Comparison of ENCODE assay signal across 8 mouse cellular contexts in the genomic region with DNA sequence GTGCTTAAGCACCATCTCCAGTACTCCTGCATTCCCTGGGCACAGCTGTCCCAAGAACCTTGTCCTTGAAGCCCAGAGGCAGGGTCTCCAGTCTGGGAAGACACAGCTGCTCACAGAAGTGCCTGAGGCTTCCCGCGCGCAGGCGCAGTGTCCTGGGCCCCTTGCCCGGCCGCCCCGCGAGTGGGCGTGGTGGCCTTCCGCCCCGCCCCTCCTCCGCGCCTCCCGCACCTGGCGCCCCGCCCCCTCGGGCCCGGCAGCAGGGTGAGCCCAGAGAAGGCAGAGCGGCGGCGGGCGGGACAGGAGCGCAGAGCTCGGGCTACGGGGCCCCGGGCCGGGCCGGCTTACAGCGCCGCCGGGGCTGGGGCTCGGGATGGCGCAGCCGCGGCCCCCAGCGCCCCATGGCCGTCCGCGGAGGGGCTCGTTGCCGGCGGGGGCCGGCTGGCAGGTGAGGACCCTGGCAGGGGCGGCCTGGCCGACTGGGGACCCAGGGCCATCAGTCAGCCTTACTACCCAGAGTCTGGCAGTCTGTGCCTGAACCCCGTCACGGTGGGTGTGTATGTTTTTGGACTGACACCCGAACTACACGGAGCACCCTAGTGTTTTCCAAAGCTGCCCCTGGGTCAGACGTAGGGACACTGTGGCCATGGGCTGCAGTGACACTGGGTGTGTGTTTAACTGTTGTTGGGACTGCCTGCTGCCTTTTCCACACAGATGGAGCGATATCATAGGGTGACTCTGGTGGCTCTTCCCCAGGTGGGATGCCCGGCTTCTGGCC. TPM values are rescaled to one million over a fixed set of nuclear protein-coding genes. Genes with fewer than 3 reads are reported as not detected.
DNase-seq lines count a peak whose midpoint lies in the region; ATAC-seq lines count a peak whose summit lies in the region.

No protein-coding gene starts in this region.

- no peaks in the 10 kb centered on the region for H3K27me3 ChIP-seq in forebrain, embryonic 15.5 days

- H3K9ac ChIP-seq in forebrain, embryonic 15.5 days (replicated peaks), result peak overlapping the region; percentile 69

- H3K4me1 ChIP-seq in forebrain, embryonic 15.5 days, result peaks cover 19% of the 10 kb centered on the region

- peak; percentile 86 for DNase-seq in ES-CJ7 (ENCODE audit: low read depth, low spot score)
- peak; percentile 65 for DNase-seq in brain, adult 2 months (ENCODE audit: low read depth, low spot score)
- peak; percentile 92 for DNase-seq in heart, postnatal 4 days
- DNase-seq in layer of hippocampus, postnatal 10 days (ENCODE audit: low spot score in 2 of 2), result peak; percentile 72 to 86
- peak; percentile 92 to 93 for DNase-seq in lung, postnatal 4 days
- DNase-seq in right cerebral cortex, postnatal 25 days, result peak; percentile 71
- DNase-seq in urinary bladder, postnatal 36 days (ENCODE audit: low spot score in 2 of 2), result peak; percentile 87 to 88

- H3K9me3 ChIP-seq in forebrain, embryonic 15.5 days, result no peaks in the 10 kb centered on the region

- no peak overlapping the region for H3K27ac ChIP-seq in forebrain, embryonic 15.5 days (replicated peaks)

- H3K4me3 ChIP-seq in forebrain, embryonic 15.5 days, result peak overlapping the region; percentile 56

- no peaks in the 10 kb centered on the region for H3K36me3 ChIP-seq in forebrain, embryonic 15.5 days

- ATAC-seq in forebrain, embryonic 15.5 days (replicated peaks), result peak; percentile 81

- peak overlapping the region; percentile 84 for H3K4me2 ChIP-seq in forebrain, embryonic 15.5 days (replicated peaks)

- WGBS in forebrain, embryonic 15.5 days, result 4% methylated on average over 50 of the region's 52 CpGs

RNA-seq across cellular contexts. Expression of gene Rap1gap, which starts 42.9 kb away (rescaled TPM):
- polyA plus RNA-seq in forebrain, embryonic 15.5 days (2015; fragmentation: Nextera tagmentation; extraction: Ambion mirVana), result 31.2 and 40.4 TPM in 2 replicates
- total RNA-seq in heart, postnatal 4 days (2021), result 10 to 100 TPM in 1 of 2 experiments, 1 to 10 TPM in 1; 6.9 to 14.3 TPM
- 100 to 1,000 TPM; 206 to 220 TPM for total RNA-seq in layer of hippocampus, postnatal 10 days (2021)

Comparison
In these comparisons a context has a peak if more than half of its experiments do, and no peak if none do; other contexts are left out.
1. RNA of gene Rap1gap, which starts 42.9 kb away (total RNA-seq): 206 to 220 TPM in layer of hippocampus, postnatal 10 days; 6.9 to 14.3 TPM in heart, postnatal 4 days; every median in the first group is over 10 times any median in the second.
2. Peak in every context shown above with its lines, with median percentiles within 50 percentile points of each other: DNase-seq.